Mouse (Mus musculus): ENCODE results near the gene Vmn2r54. TPM values are rescaled to one million over a fixed set of nuclear protein-coding genes. Genes with fewer than 3 reads are reported as not detected.
"Not testable (repeated sequence)": the region's sequence is repeated elsewhere in the genome, so short reads cannot be mapped to it uniquely, and the experiment has no call there.

Vmn2r54 gene
- not detected in 2 replicates for polyA plus RNA-seq (2016; fragmentation: Nextera tagmentation; extraction: Ambion mirVana)

DNA sequence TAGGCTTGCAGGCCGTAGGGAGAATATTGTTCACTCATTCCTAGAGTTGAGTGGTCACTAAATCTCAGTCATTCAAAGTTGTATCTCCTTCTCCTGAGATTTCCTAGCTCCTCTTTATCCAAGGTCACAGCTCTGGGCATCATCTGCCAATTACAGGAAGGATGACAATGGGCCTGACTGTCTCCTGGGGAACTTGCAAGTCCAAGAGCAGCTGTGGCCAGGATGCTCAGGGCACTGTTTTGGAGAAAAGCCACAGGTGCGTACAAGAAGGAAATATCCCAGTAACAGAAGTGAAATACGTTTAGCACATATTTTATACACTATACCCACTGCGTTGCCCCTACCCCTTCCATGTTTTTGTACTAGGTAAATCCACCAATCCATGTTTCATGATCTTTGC lies at the start of gene Vmn2r54:
Gene Vmn2r54 (minus strand): TSS at position 101 of the 400 bp plus-strand sequence.
- H3K27me3 ChIP-seq (ENCODE audit: insufficient read depth, poor library complexity, severe bottlenecking); H3K27ac ChIP-seq; DNase-seq (ENCODE audit: low spot score); H3K9me3 ChIP-seq; H3K36me3 ChIP-seq; H3K4me3 ChIP-seq; H3K4me1 ChIP-seq (replicated peaks): not testable (repeated sequence)
- 85% methylated on average over 3 of the region's 4 CpGs for WGBS

- not testable (repeated sequence) for DNase-seq (ENCODE audit: low spot score); H3K9me3 ChIP-seq; H3K27me3 ChIP-seq (ENCODE audit: insufficient read depth, poor library complexity, severe bottlenecking); H3K36me3 ChIP-seq; H3K27ac ChIP-seq; H3K4me3 ChIP-seq; H3K4me1 ChIP-seq (replicated peaks)
- 85% methylated on average over 3 of the region's 3 CpGs for WGBS
Measured at GRCm38 (mm10) chr7:12684903-12685302, 44.8 kb upstream of the Vmn2r54 start, which contains the start of gene Vmn2r55. TSS of gene Vmn2r55 (minus strand) at chr7:12685003.

DNA sequence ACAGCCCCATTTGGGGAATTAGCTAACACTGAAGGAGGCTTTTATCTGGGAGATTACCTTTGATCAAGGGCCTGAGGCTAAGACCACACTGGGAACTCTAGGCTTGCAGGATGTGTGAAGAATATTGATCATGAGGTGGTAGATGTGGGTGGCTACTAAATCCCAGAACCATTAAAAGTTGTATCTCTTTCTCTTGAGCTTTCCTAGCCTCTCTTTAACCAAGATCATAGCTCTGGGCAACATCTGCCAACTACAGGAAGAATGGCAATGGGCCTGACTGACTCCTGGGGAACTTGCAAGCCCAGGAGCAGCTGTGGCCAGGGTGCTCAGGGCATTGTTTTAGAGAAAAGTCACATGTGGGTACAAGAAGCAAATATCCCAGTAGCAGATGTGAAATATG lies 31.4 kb downstream of the Vmn2r54 start, which contains the start of gene Vmn2r53:
Gene Vmn2r53 (minus strand): TSS at position 101 of the 400 bp plus-strand sequence.
- Histone ChIP-seq H3K36me3 (no peaks in the 10 kb centered on the region), H3K4me1 (replicated peaks) (no peaks in the 10 kb centered on the region), H3K4me3 (no peak within 1 kb of the TSS), H3K27me3 (ENCODE audit: insufficient read depth, poor library complexity, severe bottlenecking) (no peaks in the 10 kb centered on the region), H3K27ac (no peak within 1 kb of the TSS), H3K9me3 (peaks cover 46% of the 10 kb centered on the region)
- no peak for DNase-seq (ENCODE audit: low spot score)

Other genes starting within 250 kb of the Vmn2r54 start
- 2.9 and 4.0 TPM in 2 replicates for gene Zfp551, start 217.6 kb downstream of the Vmn2r54 start, polyA plus RNA-seq (2016; fragmentation: Nextera tagmentation; extraction: Ambion mirVana)
- gene Zfp606, start 162.0 kb downstream of the Vmn2r54 start, polyA plus RNA-seq (2016; fragmentation: Nextera tagmentation; extraction: Ambion mirVana): 30.9 and 32.5 TPM in 2 replicates
- not detected in 2 replicates for gene 2900092C05Rik, start 127.8 kb downstream of the Vmn2r54 start, polyA plus RNA-seq (2016; fragmentation: Nextera tagmentation; extraction: Ambion mirVana)
- gene Vmn2r53, start 31.5 kb downstream of the Vmn2r54 start, polyA plus RNA-seq (2016; fragmentation: Nextera tagmentation; extraction: Ambion mirVana): not detected in 2 replicates
- gene Vmn2r55, start 44.7 kb upstream of the Vmn2r54 start, polyA plus RNA-seq (2016; fragmentation: Nextera tagmentation; extraction: Ambion mirVana): not detected in 2 replicates
- gene Vmn2r56, start 94.7 kb upstream of the Vmn2r54 start, polyA plus RNA-seq (2016; fragmentation: Nextera tagmentation; extraction: Ambion mirVana): not detected in 2 replicates
- 10.8 and 12.0 TPM in 2 replicates for gene Zscan18, start 163.3 kb upstream of the Vmn2r54 start, polyA plus RNA-seq (2016; fragmentation: Nextera tagmentation; extraction: Ambion mirVana)
- 14.1 and 15.8 TPM in 2 replicates for gene Zfp329, start 178.5 kb upstream of the Vmn2r54 start, polyA plus RNA-seq (2016; fragmentation: Nextera tagmentation; extraction: Ambion mirVana)
- gene Zfp110, start 194.4 kb upstream of the Vmn2r54 start, polyA plus RNA-seq (2016; fragmentation: Nextera tagmentation; extraction: Ambion mirVana): 26.7 and 26.9 TPM in 2 replicates
- 4.7 and 4.9 TPM in 2 replicates for gene Zfp128, start 240.9 kb upstream of the Vmn2r54 start, polyA plus RNA-seq (2016; fragmentation: Nextera tagmentation; extraction: Ambion mirVana)